Mouse (Mus musculus): ENCODE measurements around the gene Hlcs.

The Hlcs gene

DNA sequence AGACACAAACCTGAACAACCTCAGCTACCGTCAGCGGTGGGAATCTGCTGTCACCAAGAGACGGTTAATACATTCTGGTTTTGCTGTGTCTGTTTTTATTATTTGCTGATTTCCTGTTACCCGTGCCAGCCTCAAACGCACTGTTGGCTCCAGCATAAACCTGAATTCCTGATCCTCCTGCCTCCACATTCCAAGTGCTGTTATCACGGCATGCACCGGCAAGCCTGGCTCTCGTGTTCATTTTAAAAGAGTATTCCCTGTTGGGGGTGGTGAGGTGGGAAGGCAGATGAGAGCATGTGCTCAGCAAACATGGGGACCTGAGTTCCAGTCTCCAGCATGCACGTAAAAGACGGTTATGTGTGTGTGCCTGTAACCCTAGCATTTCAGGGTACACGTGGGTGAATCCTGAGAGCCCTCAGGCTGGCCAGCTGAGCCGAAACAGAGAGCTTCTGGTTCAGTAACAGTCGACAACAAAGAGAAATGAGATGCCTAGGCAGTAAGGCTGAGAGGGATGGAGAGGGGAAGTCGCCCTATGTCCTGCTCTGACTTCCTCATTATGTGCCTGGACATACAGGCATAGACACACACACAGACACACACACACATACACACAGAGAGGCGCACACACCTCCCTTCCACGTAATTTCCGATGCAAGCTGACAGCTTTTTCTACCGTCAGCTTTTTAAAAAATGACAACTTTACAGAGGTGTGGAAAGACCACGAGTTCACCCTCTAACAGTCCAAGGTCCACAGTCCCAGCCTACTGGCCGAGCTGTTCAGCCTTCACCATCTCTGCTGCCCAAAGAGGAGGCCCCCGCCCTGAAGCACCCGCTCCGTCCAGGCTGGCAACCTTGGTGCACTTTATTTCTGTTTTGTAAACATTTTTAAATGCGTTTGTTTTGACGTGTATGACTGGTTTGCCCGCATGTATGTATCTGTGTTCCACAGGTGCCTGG lies 107.6 kb downstream of the Hlcs start:
- DNase-seq (ENCODE audit: low spot score in 2 of 2), result no peak

DNA sequence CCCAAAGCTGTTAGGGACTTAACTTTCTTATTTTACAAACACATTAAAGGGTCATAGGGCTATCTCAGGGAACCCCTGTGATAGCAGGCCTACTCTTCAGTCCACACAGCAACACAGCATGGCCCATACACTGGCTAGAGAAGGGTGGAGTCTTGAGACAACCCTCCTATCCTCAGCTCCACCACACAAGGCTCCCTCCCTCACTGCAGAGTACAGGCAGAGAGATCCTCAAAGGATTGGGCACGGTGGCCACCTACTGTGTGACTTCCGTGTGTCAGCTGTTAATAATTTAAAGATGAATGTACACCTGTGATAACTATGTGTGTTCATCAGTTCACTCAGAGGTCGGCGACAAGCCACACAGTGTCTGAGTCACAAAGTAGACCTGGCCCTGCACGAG lies 112.0 kb downstream of the Hlcs start:
- no peak for DNase-seq (ENCODE audit: low spot score in 2 of 2)

DNA sequence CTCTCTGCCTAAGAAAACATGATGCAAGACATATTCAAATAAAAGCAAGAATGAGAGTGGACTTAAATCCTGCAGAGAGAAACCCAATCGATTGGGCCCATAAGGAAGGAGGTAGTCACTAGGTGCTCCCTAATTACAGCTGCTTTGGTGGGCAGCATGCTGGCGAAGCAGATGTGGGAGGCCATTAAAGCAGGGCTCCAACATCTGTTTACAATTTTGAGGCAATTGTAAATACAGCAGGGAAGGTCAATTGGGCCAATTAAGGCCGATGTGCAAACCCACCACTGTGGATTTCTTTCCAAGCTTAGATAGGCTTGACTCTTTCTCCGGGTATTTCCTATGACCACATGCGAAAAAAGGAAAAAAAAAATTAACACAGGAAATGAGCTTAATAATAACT lies 117.5 kb downstream of the Hlcs start:
- DNase-seq (ENCODE audit: low spot score in 2 of 2), result no peak

GRCm38 (mm10) chr16:94191379-94192315 lies 121.7 kb downstream of the Hlcs start:
- no peak for DNase-seq (ENCODE audit: low spot score in 2 of 2)

DNA sequence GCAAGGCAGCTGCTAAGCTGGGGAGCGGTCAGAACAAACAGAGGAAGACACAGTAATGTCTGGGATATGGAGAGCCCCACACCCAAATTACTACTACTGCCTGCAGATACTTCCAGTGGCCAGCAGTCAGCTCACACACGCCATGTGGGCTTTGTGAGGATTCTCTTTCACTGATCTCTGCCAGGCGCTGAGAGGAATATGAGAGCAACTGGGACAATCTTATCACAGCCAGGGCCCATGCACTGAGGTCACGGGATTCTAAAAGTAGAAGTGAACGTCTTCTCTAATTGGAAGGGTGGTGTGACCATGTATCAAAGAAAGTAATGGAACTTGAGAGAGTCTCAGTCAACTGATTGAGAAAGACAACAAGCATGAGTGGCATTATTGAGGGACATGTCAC lies 123.1 kb downstream of the Hlcs start:
- DNase-seq (ENCODE audit: low spot score in 2 of 2), result no peak

DNA sequence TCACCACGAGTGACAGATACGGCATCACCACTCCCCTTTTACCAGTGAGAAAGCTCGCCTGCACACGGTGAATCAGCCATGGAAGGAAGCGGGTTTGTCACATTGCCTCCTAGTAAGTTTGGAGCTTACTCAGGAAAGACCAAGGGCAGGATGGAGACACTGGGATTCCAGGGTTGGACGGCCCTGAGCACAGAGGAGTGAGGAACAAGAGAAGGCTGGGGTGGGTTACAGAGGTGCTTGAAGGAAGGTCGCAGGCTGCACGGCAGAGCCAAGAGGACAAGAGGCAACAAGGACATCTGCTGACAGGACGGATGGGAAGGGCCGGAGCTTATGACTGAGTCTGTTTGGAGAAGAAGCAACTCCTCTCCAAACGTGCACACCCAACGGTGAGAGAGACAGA lies 126.8 kb downstream of the Hlcs start:
- no peak for DNase-seq (ENCODE audit: low spot score in 2 of 2)

DNA sequence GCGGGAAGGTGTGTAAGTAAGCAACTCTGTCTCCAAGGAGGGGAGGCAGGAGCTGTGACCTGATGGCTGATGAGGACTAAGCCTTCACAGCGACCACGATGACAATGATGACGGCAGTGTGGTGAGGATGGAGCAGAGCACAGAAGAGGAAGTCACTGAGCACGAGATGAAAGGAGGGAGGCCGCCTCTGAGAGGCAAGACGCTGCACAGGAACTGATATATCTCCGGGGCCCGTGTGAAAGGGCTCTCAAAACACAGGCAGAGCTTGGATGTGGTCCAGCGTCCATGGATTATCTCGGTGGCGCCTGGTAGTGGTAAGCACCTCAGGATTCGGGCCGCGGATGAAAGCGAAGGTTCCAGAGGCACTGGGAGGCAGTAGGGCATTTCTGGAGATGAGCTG lies 127.9 kb downstream of the Hlcs start:
- peak; percentile 13 to 57 for DNase-seq (ENCODE audit: low spot score in 2 of 2)

- DNase-seq (ENCODE audit: low spot score in 2 of 2), result no peak
Observed at GRCm38 (mm10) chr16:94180122-94180870, 133.1 kb downstream of the Hlcs start.

DNA sequence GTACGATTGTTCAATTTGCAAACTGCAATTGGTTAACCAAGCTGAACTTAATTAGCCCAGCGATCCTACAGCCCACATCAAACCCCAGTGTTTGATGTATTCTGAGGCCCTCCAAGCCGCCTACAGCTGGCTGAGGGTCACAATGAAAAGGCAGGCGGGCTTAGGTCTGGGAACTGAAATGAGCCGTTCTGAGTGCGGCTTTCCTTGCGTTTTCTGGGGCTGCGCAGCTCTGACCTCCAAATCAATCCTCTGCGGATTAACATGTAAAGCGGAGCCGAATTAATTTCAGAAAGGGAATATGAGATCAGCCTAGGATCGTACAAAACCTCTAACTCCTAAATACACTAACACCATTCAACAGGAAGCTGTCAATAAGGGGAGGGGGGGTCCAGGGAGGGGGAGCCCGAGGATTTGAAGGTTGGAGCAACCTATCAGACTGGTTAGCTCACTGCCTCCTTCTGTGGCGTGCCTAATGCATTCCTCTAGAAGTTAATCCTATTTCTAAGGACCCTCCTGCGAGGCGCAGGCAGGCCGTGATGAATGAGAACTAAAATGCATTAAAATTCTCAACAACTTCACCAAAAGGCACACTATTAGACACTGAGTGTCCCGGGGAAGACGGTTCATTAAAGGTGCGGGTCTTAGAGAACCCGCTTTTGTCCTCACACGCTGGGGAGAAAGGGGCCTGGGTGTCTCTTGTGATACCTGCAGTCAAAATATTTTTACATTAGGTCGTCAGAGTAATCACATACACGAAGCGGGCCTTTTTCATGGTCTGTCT lies 133.8 kb downstream of the Hlcs start:
- no peak for DNase-seq (ENCODE audit: low spot score in 2 of 2)

- DNase-seq (ENCODE audit: low spot score in 2 of 2), result no peak
Observed at GRCm38 (mm10) chr16:94178441-94179220, 134.7 kb downstream of the Hlcs start.

DNA sequence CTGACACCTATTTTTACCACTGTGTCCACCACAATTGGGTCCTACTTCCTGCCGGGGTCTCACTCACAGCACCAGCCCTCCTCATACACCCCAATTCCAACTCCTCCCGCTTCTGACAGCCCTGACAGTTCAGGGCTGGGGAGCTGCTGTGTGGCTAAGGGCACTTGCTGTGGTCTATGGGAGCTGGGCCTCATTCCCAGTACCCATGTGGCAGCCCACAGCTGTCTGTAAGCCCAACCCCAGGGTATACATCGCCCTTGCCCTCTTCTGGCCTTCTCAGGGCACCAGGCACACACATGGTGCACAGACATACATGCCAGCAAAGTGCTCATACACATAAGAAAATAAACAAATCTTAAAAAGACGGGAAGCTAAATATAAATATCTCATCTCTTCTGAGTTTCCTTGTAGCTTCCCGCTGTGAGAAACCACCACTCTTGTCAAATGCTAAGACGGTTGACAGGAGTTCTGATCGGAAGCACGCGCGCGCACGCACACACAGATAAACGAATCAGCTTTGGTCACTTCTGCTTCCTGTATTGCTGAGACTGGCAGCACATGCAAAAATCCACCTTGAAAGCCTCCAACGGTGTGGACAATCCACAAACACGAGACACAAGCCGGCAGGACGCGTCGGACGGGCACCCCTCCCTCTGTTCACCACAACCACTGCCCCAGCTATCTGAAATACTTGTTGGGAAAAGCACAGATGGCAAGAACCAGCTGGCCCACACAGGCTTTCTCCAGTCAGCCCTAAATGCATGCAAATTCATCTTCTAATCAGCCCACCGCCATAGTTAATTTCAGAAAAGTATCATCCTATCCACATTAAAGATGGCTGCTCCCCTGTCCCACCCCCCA lies 136.1 kb downstream of the Hlcs start:
- DNase-seq (ENCODE audit: low spot score in 2 of 2), result no peak

GRCm38 (mm10) chr16:94175366-94175986 lies 137.9 kb downstream of the Hlcs start:
- DNase-seq (ENCODE audit: low spot score in 2 of 2), result no peak

GRCm38 (mm10) chr16:94173361-94173760 lies 140.0 kb downstream of the Hlcs start:
- no peak for DNase-seq (ENCODE audit: low spot score in 2 of 2)

DNA sequence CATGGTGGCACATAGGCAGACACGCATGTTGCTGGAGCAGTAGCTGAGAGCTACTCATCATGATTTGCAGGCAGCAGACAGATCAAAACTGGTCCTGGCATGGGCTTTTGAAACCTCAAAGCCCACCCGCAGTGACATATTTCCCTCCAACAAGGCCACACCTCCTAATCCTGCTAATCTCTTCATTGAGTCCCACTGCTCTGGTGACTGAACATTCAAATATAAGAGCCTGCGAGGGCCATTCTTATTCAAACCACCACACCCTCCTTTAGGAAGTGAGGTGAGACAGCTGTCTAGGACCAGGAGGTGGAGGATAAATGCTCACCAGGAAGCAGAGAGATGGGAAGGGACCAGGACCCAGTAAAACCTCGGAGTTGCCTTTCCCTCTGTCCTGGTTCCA lies 143.2 kb downstream of the Hlcs start:
- no peak for DNase-seq (ENCODE audit: low spot score in 2 of 2)

GRCm38 (mm10) chr16:94168655-94169545 lies 144.5 kb downstream of the Hlcs start:
- DNase-seq (ENCODE audit: low spot score in 2 of 2), result no peak

GRCm38 (mm10) chr16:94164978-94165377 lies 148.4 kb downstream of the Hlcs start:
- no peak for DNase-seq (ENCODE audit: low spot score in 2 of 2)

DNA sequence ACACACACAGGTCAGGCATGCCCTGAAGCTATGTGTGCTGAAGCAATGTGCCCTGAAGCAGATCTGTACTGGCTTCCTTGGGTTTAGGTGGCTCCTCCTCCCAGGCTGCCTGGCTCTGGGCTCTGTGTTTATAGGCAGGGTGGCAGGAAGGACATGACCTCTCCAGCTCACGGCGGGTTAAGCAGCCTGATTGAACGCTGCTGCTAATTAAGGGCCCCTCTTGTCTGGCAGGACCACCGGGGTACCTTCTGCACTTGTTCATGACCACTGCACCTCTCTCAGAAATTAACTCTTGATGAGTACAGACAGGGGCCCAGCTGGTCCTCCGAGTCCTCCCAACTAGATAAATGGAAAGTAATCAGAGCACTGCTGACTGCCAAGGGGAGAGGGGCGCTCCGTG lies 149.1 kb downstream of the Hlcs start:
- DNase-seq (ENCODE audit: low spot score in 2 of 2), result no peak

DNA sequence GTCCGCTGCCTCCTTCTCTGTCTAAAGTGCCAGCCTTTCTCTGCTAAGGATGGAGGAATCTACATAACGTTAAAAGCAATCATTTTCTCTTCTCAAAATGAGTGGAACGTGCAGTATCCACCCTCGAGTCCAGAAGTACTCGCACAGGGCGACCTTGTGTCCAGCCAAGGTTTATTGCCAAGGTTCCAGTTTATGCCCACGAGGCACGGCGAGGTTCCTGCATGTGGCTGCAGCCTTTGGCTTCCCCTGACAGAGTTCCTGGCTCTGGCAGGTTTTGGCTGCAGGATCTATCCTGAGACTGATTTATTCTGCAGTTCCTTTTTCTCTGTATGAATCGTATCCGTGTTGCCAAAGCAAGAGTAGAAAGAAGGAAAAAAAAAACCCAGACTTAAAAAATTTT lies 150.3 kb downstream of the Hlcs start:
- DNase-seq (ENCODE audit: low spot score in 2 of 2), result no peak
